Mouse (Mus musculus) myocyte (in vitro differentiated cells): ENCODE data around the gene Disc1. TPM values are rescaled to one million over a fixed set of nuclear protein-coding genes. Genes with fewer than 3 reads are reported as not detected.

Experiments used
- H3K27me3 ChIP-seq: one replicate; pipeline ENCODE4 v1.6.1; 2011; ENCODE audit not compliant: control insufficient read depth, insufficient read depth, insufficient read length
- H3K36me3 ChIP-seq: one replicate; pipeline ENCODE4 v1.6.1; 2011; ENCODE audit not compliant: control insufficient read depth, insufficient read depth
- H3K4me2 ChIP-seq: one replicate; pipeline ENCODE4 v1.6.1; 2011; ENCODE audit warnings: low read depth, control low read depth
- H3K4me3 ChIP-seq: one replicate; pipeline ENCODE4 v1.5.1; 2011; ENCODE audit warnings: mild to moderate bottlenecking, control low read depth, moderate library complexity
- H3K79me2 ChIP-seq: one replicate; pipeline ENCODE4 v1.6.1; 2011; ENCODE audit not compliant: control insufficient read depth, insufficient read depth
- H3ac ChIP-seq: one replicate; pipeline ENCODE4 v1.6.1; 2011; ENCODE audit not compliant: control insufficient read depth, insufficient read length
- CEBPB ChIP-seq: IDR thresholded peaks from 2 replicates; pipeline ENCODE4 v1.6.1; 2011; ENCODE audit warnings: mild to moderate bottlenecking, moderate library complexity; ENCODE audit not compliant: poor library complexity, insufficient read depth, severe bottlenecking
- E2F4 ChIP-seq: IDR thresholded peaks from one replicate; pipeline ENCODE4 v1.6.1; 2011; ENCODE audit warnings: mild to moderate bottlenecking, control low read depth, moderate library complexity; ENCODE audit not compliant: insufficient read depth
- MAX ChIP-seq: IDR thresholded peaks from one replicate; pipeline ENCODE4 v1.6.1; 2011; ENCODE audit warnings: low read depth, mild to moderate bottlenecking, control low read depth
- MYOD1 ChIP-seq, 3 experiments: IDR thresholded peaks; one replicate each; pipeline ENCODE4 v1.6.1; 2011; ENCODE audit warnings: control low read depth in 2 of 3, low read depth in 2 of 3, mild to moderate bottlenecking in 2 of 3, moderate library complexity in 1 of 3; ENCODE audit not compliant: insufficient read length in 2 of 3, control insufficient read depth in 1 of 3
- MYOG ChIP-seq, 3 experiments: IDR thresholded peaks; one replicate each; pipeline ENCODE4 v1.6.1; 2011; ENCODE audit warnings: control low read depth in 2 of 3, low read depth in 2 of 3, mild to moderate bottlenecking in 2 of 3; ENCODE audit not compliant: insufficient read length in 2 of 3, control insufficient read depth in 1 of 3, insufficient read depth in 1 of 3
- POLR2A ChIP-seq: IDR thresholded peaks from one replicate; pipeline ENCODE4 v1.6.1; 2011; ENCODE audit warnings: low read depth, mild to moderate bottlenecking, control low read depth, moderate library complexity; ENCODE audit not compliant: insufficient read length
- POLR2AphosphoS2 ChIP-seq: IDR thresholded peaks from one replicate; pipeline ENCODE4 v1.6.1; 2011; ENCODE audit warnings: low read depth, control low read depth; ENCODE audit not compliant: insufficient read length
- REST ChIP-seq: IDR thresholded peaks from one replicate; pipeline ENCODE4 v1.6.1; 2011; ENCODE audit warnings: mild to moderate bottlenecking, control low read depth, moderate library complexity; ENCODE audit not compliant: insufficient read depth, insufficient read length
- SRF ChIP-seq: IDR thresholded peaks from one replicate; pipeline ENCODE4 v1.6.1; 2011; ENCODE audit warnings: low read depth; ENCODE audit not compliant: control insufficient read depth, insufficient read length
- TCF12 ChIP-seq: IDR thresholded peaks from one replicate; pipeline ENCODE4 v1.6.1; 2011; ENCODE audit warnings: mild to moderate bottlenecking, control low read depth; ENCODE audit not compliant: poor library complexity, insufficient read depth, severe bottlenecking
- TCF3 ChIP-seq: IDR thresholded peaks from one replicate; pipeline ENCODE4 v1.6.1; 2011; ENCODE audit warnings: low read depth, control low read depth; ENCODE audit not compliant: insufficient read length
- USF1 ChIP-seq: IDR thresholded peaks from one replicate; pipeline ENCODE4 v1.6.1; 2011; ENCODE audit warnings: low read depth, mild to moderate bottlenecking, control low read depth, moderate library complexity
- polyA plus RNA-seq: library from polyadenylated mRNA; unstranded; fragments of >200 nt; fragmentation: generic; extraction: Trizol; gene quantifications from one replicate; pipeline ENCODE4 v1.2.1, GENCODE M21; 2012; ENCODE audit warnings: missing spikeins

Disc1 gene
- polyA plus RNA-seq, 1 experiment: 0.06 TPM

DNA sequence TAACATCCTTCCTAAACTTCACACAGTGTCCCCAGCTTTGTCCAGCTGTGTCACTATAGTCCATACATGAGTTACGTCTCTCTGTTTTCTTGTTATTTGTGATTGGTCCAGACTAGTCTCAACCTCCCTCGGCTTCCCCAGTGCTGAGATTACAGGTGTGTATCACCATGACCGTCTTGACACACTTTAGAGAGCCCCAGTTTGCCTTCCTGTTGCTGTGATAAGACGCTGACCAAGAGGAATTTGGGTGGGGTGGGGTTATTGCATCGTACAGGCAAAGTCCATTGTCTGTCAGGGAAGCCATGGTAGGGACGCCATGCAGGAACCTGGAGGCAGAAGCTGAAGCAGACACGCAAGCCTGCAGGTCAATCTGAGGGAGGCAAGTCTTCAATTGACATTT, 216.3 kb downstream of the Disc1 start:
- H3ac ChIP-seq: no peak overlapping the region
- H3K4me2 ChIP-seq: no peak overlapping the region
- H3K79me2 ChIP-seq: no peaks in the 10 kb centered on the region
- H3K27me3 ChIP-seq: no peaks in the 10 kb centered on the region
- no peak for TF ChIP-seq POLR2AphosphoS2
- TF ChIP-seq SRF: no peak
- no peak for TF ChIP-seq MAX
- TF ChIP-seq TCF3: no peak
- no peak for TF ChIP-seq POLR2A
- no peak for TF ChIP-seq USF1
- TF ChIP-seq E2F4: no peak
- no peak for TF ChIP-seq TCF12
- TF ChIP-seq REST: no peak
- no peak for TF ChIP-seq MYOD1 (IDR thresholded peaks at IDR 0.05; ENCODE audit: control insufficient read depth in 1 of 3, insufficient read length in 2 of 3, low read depth in 2 of 3)
- TF ChIP-seq MYOG (IDR thresholded peaks at IDR 0.05; ENCODE audit: control insufficient read depth in 1 of 3, insufficient read depth in 1 of 3, insufficient read length in 2 of 3, low read depth in 2 of 3): no peak
- TF ChIP-seq CEBPB: no peak
- H3K4me3 ChIP-seq: no peak overlapping the region
- no peaks in the 10 kb centered on the region for H3K36me3 ChIP-seq

DNA sequence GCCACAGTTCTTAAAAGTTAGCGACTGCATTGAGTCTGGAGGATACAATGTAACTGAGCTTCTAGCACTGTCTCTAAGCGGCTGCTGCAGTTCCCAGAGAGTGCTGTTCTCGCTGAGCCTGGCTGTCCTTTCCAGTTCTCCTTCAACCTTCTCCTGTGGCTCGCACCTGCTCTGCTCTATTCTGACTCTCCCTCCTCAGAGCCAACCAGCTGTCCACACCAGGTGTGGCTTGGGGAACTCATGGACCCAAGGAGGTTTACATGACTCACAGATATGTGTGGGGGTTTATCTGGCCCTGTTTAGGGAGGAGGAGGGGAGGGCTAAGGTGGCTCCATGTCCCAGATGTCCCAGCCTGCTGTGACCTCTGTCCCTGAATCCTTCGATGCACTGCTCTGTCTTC, 217.4 kb downstream of the Disc1 start:
- H3ac ChIP-seq: no peak overlapping the region
- no peaks in the 10 kb centered on the region for H3K79me2 ChIP-seq
- H3K4me3 ChIP-seq: no peak overlapping the region
- no peaks in the 10 kb centered on the region for H3K36me3 ChIP-seq
- peak; percentile 84 to 97 (median 87) for TF ChIP-seq MYOG (IDR thresholded peaks at IDR 0.05; ENCODE audit: control insufficient read depth in 1 of 3, insufficient read depth in 1 of 3, insufficient read length in 2 of 3, low read depth in 2 of 3)
- peak; percentile 89 for TF ChIP-seq TCF12
- TF ChIP-seq MYOD1 (IDR thresholded peaks at IDR 0.05; ENCODE audit: control insufficient read depth in 1 of 3, insufficient read length in 2 of 3, low read depth in 2 of 3): peak; percentile 68 to 98 (median 97)
- TF ChIP-seq TCF3: peak; percentile 84
- no peak for TF ChIP-seq REST
- no peak overlapping the region for H3K4me2 ChIP-seq
- H3K27me3 ChIP-seq: no peaks in the 10 kb centered on the region

DNA sequence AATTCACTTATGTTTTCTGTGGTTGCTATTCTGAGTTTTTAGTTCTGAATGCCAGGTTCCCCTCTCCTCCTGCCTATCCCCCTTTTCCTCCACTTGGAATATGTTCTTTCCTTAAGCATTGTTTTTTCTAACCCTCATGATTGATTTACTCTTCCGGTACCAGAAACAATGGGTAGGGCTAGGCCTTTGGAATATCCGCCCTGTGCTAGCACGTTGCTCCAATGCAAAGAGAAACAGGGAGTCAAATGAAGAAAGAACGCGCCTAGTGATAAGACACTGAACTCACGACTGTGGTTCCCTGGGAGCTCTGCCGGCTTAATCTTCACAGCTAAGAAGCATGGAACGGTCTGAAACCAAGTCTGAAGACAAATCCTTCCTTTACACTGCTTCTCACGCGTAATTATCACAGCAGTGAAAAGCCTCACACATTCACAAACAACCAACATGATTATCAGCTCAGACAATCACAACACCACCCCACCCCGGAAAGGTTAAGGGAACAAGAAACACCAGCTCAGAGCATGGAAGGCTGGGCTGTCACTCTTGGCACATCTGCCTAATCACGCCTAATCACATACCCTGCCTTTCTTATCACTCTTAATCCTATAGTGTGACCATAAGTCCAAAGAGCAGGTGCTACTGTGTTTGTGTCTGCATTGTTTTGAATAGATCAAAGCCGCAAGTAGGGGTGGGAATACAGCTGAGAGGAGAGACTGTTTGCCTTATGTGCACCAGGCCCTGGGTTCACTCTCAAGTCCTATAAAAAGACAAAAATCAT, 218.3 kb downstream of the Disc1 start:
- TF ChIP-seq POLR2AphosphoS2 (no peak), MAX (no peak), MYOD1 (IDR thresholded peaks at IDR 0.05; ENCODE audit: control insufficient read depth in 1 of 3, insufficient read length in 2 of 3, low read depth in 2 of 3) (no peak), MYOG (IDR thresholded peaks at IDR 0.05; ENCODE audit: control insufficient read depth in 1 of 3, insufficient read depth in 1 of 3, insufficient read length in 2 of 3, low read depth in 2 of 3) (no peak), REST (no peak), USF1 (no peak), TCF12 (no peak), SRF (no peak), TCF3 (no peak), E2F4 (no peak), POLR2A (no peak), CEBPB (no peak)
- no peak overlapping the region for H3K4me2 ChIP-seq
- no peak overlapping the region for H3K4me3 ChIP-seq
- no peaks in the 10 kb centered on the region for H3K36me3 ChIP-seq
- H3K79me2 ChIP-seq: no peaks in the 10 kb centered on the region
- no peaks in the 10 kb centered on the region for H3K27me3 ChIP-seq
- no peak overlapping the region for H3ac ChIP-seq

DNA sequence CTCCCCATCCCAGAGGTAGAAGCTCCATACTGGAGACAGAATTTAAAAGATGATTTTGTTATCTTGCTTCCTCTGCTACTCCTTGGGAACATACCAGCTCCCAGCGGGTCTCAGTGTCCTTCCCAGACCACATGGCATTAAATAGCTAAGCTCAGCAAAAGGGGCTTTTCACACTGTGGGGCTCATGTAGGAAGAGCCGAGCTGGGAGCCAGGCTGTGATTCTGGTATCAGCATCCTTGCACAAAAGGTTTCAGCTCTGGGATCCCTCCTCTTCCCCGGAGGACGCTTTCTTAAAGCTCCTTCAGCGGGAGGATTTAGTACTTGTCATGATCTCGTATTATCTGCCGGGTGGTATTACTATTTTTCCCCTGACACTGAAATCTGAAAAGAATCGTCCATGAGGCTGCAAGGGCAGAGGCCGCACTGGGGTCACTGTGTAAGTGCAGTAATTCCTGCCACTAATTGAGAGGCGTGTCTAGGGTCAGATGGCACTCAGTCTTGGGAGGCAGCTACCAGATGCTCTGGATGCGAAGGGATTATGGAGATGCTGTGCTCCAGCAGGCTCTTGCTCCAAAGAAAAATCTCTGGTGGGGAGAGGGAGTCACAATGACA, 223.2 kb downstream of the Disc1 start:
- H3K4me2 ChIP-seq: no peak overlapping the region
- H3K4me3 ChIP-seq: no peak overlapping the region
- TF ChIP-seq MAX (no peak), REST (no peak), MYOD1 (IDR thresholded peaks at IDR 0.05; ENCODE audit: control insufficient read depth in 1 of 3, insufficient read length in 2 of 3, low read depth in 2 of 3) (no peak), E2F4 (no peak), CEBPB (no peak), POLR2A (no peak), SRF (no peak), POLR2AphosphoS2 (no peak), USF1 (no peak), TCF12 (no peak), MYOG (IDR thresholded peaks at IDR 0.05; ENCODE audit: control insufficient read depth in 1 of 3, insufficient read depth in 1 of 3, insufficient read length in 2 of 3, low read depth in 2 of 3) (no peak), TCF3 (no peak)
- H3K36me3 ChIP-seq: no peaks in the 10 kb centered on the region
- no peak overlapping the region for H3ac ChIP-seq
- H3K79me2 ChIP-seq: no peaks in the 10 kb centered on the region
- no peaks in the 10 kb centered on the region for H3K27me3 ChIP-seq
